Mouse (Mus musculus) midbrain, embryonic 12.5 days (tissue): ENCODE data around the gene 4930404H24Rik. TPM values are rescaled to one million over a fixed set of nuclear protein-coding genes. Genes with fewer than 3 reads are reported as not detected.

ENCODE experiments used
- ATAC-seq: fragments of 200-750 bp; cut with Nextera tagmentation; 2 replicates; pipeline ENCODE4 v1.8.0; 2017; ENCODE audit warnings: low read depth, moderate TSS enrichment, moderate library complexity; ENCODE audit not compliant: low FRiP score
- H3K27ac ChIP-seq: fragments of 300-500 bp; sonication (generic); replicated peaks from 2 replicates; pipeline ENCODE4 v1.5.1; 2016; ENCODE audit warnings: mild to moderate bottlenecking
- H3K27me3 ChIP-seq: fragments of 300-500 bp; sonication (generic); 2 replicates; pipeline ENCODE4 v1.6.1; 2016; ENCODE audit warnings: mild to moderate bottlenecking
- H3K36me3 ChIP-seq: fragments of 300-500 bp; sonication (generic); 2 replicates; pipeline ENCODE4 v1.6.1; 2016
- H3K4me1 ChIP-seq: fragments of 300-500 bp; sonication (generic); 2 replicates; pipeline ENCODE4 v1.6.1; 2016
- H3K4me2 ChIP-seq: fragments of 300-500 bp; sonication (generic); replicated peaks from 2 replicates; pipeline ENCODE4 v1.6.1; 2016; ENCODE audit warnings: mild to moderate bottlenecking, moderate library complexity
- H3K4me3 ChIP-seq: fragments of 300-500 bp; sonication (generic); 2 replicates; pipeline ENCODE4 v1.5.1; 2016; ENCODE audit warnings: mild to moderate bottlenecking
- H3K9ac ChIP-seq: fragments of 300-500 bp; sonication (generic); replicated peaks from 2 replicates; pipeline ENCODE4 v1.6.1; 2016; ENCODE audit warnings: mild to moderate bottlenecking, moderate library complexity
- H3K9me3 ChIP-seq: fragments of 300-500 bp; sonication (generic); 2 replicates; pipeline ENCODE4 v1.6.1; 2016; ENCODE audit warnings: mild to moderate bottlenecking
- WGBS: fragments of 180-500 bp; shearing (Covaris S2); methylation state at CpG from one replicate; pipeline ENCODE4 v1.1.7; 2016; 5-methylcytosine and 5-hydroxymethylcytosine counted together
- polyA plus RNA-seq: library from polyadenylated mRNA; unstranded; fragments of >200 nt; fragmentation: Nextera tagmentation; extraction: Ambion mirVana; gene quantifications from 2 replicates; pipeline ENCODE4 v1.2.1, GENCODE M21; 2016

The 4930404H24Rik gene
- polyA plus RNA-seq, 1 experiment from 2014 or later = not detected

- Histone ChIP-seq H3K27me3 (peaks cover 48% of the 10 kb centered on the region), H3K4me1 (peaks cover 66% of the 10 kb centered on the region), H3K9me3 (no peaks in the 10 kb centered on the region), H3K27ac (peak overlapping the region; percentile 97), H3K9ac (peak overlapping the region; percentile 88; the same call in 1 of the 2 replicates), H3K36me3 (no peaks in the 10 kb centered on the region), H3K4me2 (peak overlapping the region; percentile 96), H3K4me3 (peak overlapping the region; percentile 72)
- no peak for ATAC-seq
- 44% methylated on average over 9 of the region's 9 CpGs for WGBS
Observed at GRCm38 (mm10) chr2:153526850-153527530, 34.4 kb downstream of the 4930404H24Rik start.

GRCm38 (mm10) chr2:153527580-153528531 is 35.3 kb downstream of the 4930404H24Rik start:
- no peaks in the 10 kb centered on the region for H3K36me3 ChIP-seq
- peaks cover 56% of the 10 kb centered on the region for H3K27me3 ChIP-seq
- peak overlapping the region; percentile 96 for H3K4me2 ChIP-seq
- no peaks in the 10 kb centered on the region for H3K9me3 ChIP-seq
- 2% methylated on average over 59 of the region's 85 CpGs for WGBS
- H3K27ac ChIP-seq = peak overlapping the region; percentile 97
- peaks cover 57% of the 10 kb centered on the region for H3K4me1 ChIP-seq
- H3K9ac ChIP-seq = peak overlapping the region; percentile 88
- H3K4me3 ChIP-seq = peak overlapping the region; percentile 72
- peak; percentile 64 for ATAC-seq

- H3K4me3 ChIP-seq = peak overlapping the region; percentile 72
- H3K9me3 ChIP-seq = no peaks in the 10 kb centered on the region
- peaks cover 49% of the 10 kb centered on the region for H3K4me1 ChIP-seq
- ATAC-seq = peak; percentile 47
- H3K4me2 ChIP-seq = peak overlapping the region; percentile 96
- H3K9ac ChIP-seq = peak overlapping the region; percentile 88
- no peaks in the 10 kb centered on the region for H3K36me3 ChIP-seq
- H3K27me3 ChIP-seq = peaks cover 52% of the 10 kb centered on the region
- WGBS = under 1% methylated on average over 27 of the region's 70 CpGs
- H3K27ac ChIP-seq = peak overlapping the region; percentile 97
Observed at GRCm38 (mm10) chr2:153528571-153529364, 36.2 kb downstream of the 4930404H24Rik start.

- H3K36me3 ChIP-seq = no peaks in the 10 kb centered on the region
- H3K9ac ChIP-seq = peak overlapping the region; percentile 88
- H3K9me3 ChIP-seq = no peaks in the 10 kb centered on the region
- peak overlapping the region; percentile 97 for H3K27ac ChIP-seq
- H3K27me3 ChIP-seq = peaks cover 52% of the 10 kb centered on the region
- WGBS = 0% methylated on average over 37 of the region's 53 CpGs
- ATAC-seq = peak; percentile 3; the same call in 1 of the 2 replicates
- peak overlapping the region; percentile 96 for H3K4me2 ChIP-seq
- peak overlapping the region; percentile 72 for H3K4me3 ChIP-seq
- peaks cover 46% of the 10 kb centered on the region for H3K4me1 ChIP-seq
Observed at GRCm38 (mm10) chr2:153529365-153529781, 36.8 kb downstream of the 4930404H24Rik start.

- 0 out of 2 replicates have a peak, but pooled peaks have one; percentile 7 for ATAC-seq
- Histone ChIP-seq H3K4me2 (peak within 1 kb of the TSS; percentile 96), H3K27ac (peak within 1 kb of the TSS; percentile 97), H3K4me1 (peaks cover 41% of the 10 kb centered on the region), H3K27me3 (peaks cover 51% of the 10 kb centered on the region), H3K36me3 (no peaks in the 10 kb centered on the region), H3K9me3 (no peaks in the 10 kb centered on the region), H3K4me3 (peak within 1 kb of the TSS; percentile 72), H3K9ac (peak within 1 kb of the TSS; percentile 88)
- 4% methylated on average over 12 of the region's 86 CpGs for WGBS
Observed at GRCm38 (mm10) chr2:153529931-153530766, 37.6 kb downstream of the 4930404H24Rik start, which contains the start of gene Nol4l. Gene Nol4l, minus strand, starts transcription at chr2:153529971.

- ATAC-seq = no peak
- H3K27me3 ChIP-seq = peaks cover 45% of the 10 kb centered on the region
- no peak overlapping the region for H3K27ac ChIP-seq
- no peak overlapping the region for H3K4me2 ChIP-seq
- no peak overlapping the region for H3K4me3 ChIP-seq
- no peaks in the 10 kb centered on the region for H3K9me3 ChIP-seq
- no peak overlapping the region for H3K9ac ChIP-seq
- peaks cover 33% of the 10 kb centered on the region for H3K4me1 ChIP-seq
- no peaks in the 10 kb centered on the region for H3K36me3 ChIP-seq
- 48% methylated on average over 5 of the region's 5 CpGs for WGBS
Observed at GRCm38 (mm10) chr2:153530948-153531347, 38.4 kb downstream of the 4930404H24Rik start.

- no peaks in the 10 kb centered on the region for H3K36me3 ChIP-seq
- peaks cover 32% of the 10 kb centered on the region for H3K27me3 ChIP-seq
- H3K4me1 ChIP-seq = peaks cover 5% of the 10 kb centered on the region
- H3K27ac ChIP-seq = no peak overlapping the region
- 63% methylated on average over 1 of the region's 1 CpGs for WGBS
- ATAC-seq = no peak
- H3K4me3 ChIP-seq = no peak overlapping the region
- no peak overlapping the region for H3K9ac ChIP-seq
- no peak overlapping the region for H3K4me2 ChIP-seq
- no peaks in the 10 kb centered on the region for H3K9me3 ChIP-seq
Observed at GRCm38 (mm10) chr2:153533981-153534380, 41.4 kb downstream of the 4930404H24Rik start.

GRCm38 (mm10) chr2:153538898-153539297 is 46.3 kb downstream of the 4930404H24Rik start:
- H3K27me3 ChIP-seq = 0 out of 2 replicates have a peak, but pooled peaks cover 8% of the 10 kb centered on the region
- H3K27ac ChIP-seq = no peak overlapping the region
- no peak overlapping the region for H3K4me3 ChIP-seq
- H3K9me3 ChIP-seq = no peaks in the 10 kb centered on the region
- no peak for ATAC-seq
- no peaks in the 10 kb centered on the region for H3K4me1 ChIP-seq
- no peaks in the 10 kb centered on the region for H3K36me3 ChIP-seq
- H3K4me2 ChIP-seq = no peak overlapping the region
- 88% methylated on average over 3 of the region's 3 CpGs for WGBS
- H3K9ac ChIP-seq = no peak overlapping the region

- H3K27ac ChIP-seq = no peak overlapping the region
- H3K9ac ChIP-seq = no peak overlapping the region
- ATAC-seq = no peak
- no peak overlapping the region for H3K4me3 ChIP-seq
- H3K4me1 ChIP-seq = peaks cover 9% of the 10 kb centered on the region
- no peaks in the 10 kb centered on the region for H3K36me3 ChIP-seq
- 0 out of 2 replicates have a peak, but pooled peaks cover 5% of the 10 kb centered on the region for H3K27me3 ChIP-seq
- no peaks in the 10 kb centered on the region for H3K9me3 ChIP-seq
- WGBS = 87% methylated on average over 8 of the region's 8 CpGs
- no peak overlapping the region for H3K4me2 ChIP-seq
Observed at GRCm38 (mm10) chr2:153542936-153543668, 50.5 kb downstream of the 4930404H24Rik start.
